Mouse (Mus musculus): Measurements from ENCODE around the gene Nxn. TPM values are rescaled to one million over a fixed set of nuclear protein-coding genes. Genes with fewer than 3 reads are reported as not detected.

Gene Nxn
- polyA plus RNA-seq, 1 experiment, result 10.6 TPM

GRCm38 (mm10) chr11:76242901-76243810 lies 155.8 kb downstream of the Nxn start, which contains the start of the genes Mrm3 and Glod4:
Gene Mrm3, plus strand, starts transcription at chr11:76243715.
Gene Glod4, minus strand, starts transcription at chr11:76243725.
- TF ChIP-seq POLR2A (IDR thresholded peaks at IDR 0.05; ENCODE audit: low read depth, low read length), result no peak
- no peak for TF ChIP-seq CTCF (conservative IDR thresholded peaks at IDR 0.05; ENCODE audit: insufficient read depth, insufficient read length, low read depth, low read length)
- under 1% methylated on average over 61 of the region's 61 CpGs for WGBS

GRCm38 (mm10) chr11:76239750-76240149 lies 159.2 kb downstream of the Nxn start:
- no peak overlapping the region for H3K27ac ChIP-seq (ENCODE audit: insufficient read depth, low read depth, low read length)
- no peak for DNase-seq
- no peak for TF ChIP-seq CTCF (conservative IDR thresholded peaks at IDR 0.05; ENCODE audit: insufficient read depth, insufficient read length, low read depth, low read length)
- no peak for TF ChIP-seq POLR2A (IDR thresholded peaks at IDR 0.05; ENCODE audit: low read depth, low read length)
- H3K4me3 ChIP-seq (ENCODE audit: insufficient read depth, low read depth, low read length), result no peak overlapping the region
- peaks cover 9% of the 10 kb centered on the region; the same call in 1 of the 2 replicates for H3K4me1 ChIP-seq (ENCODE audit: control insufficient read depth, insufficient read depth, low read length)
- 95% methylated on average over 2 of the region's 2 CpGs for whole genome bisulfite sequencing
- no peaks in the 10 kb centered on the region; the same call in none of the 2 replicates for H3K36me3 ChIP-seq (ENCODE audit: control insufficient read depth, insufficient read depth, low read length)
- no peaks in the 10 kb centered on the region for H3K27me3 ChIP-seq (replicated peaks; ENCODE audit: control insufficient read depth, insufficient read depth, low read length)

More at GRCm38 (mm10) chr11:76242901-76243810, 155.8 kb downstream of the Nxn start, which contains the start of the genes Mrm3 and Glod4:
- no peak within 1 kb of the TSS for H3K27ac ChIP-seq (ENCODE audit: insufficient read depth, low read depth, low read length)
- no peaks in the 10 kb centered on the region; the same call in 1 of the 2 replicates for H3K36me3 ChIP-seq (ENCODE audit: control insufficient read depth, insufficient read depth, low read length)
- H3K4me1 ChIP-seq (ENCODE audit: control insufficient read depth, insufficient read depth, low read length), result peaks cover 9% of the 10 kb centered on the region; the same call in 1 of the 2 replicates
- peak; percentile 94 for DNase-seq
- H3K4me3 ChIP-seq (ENCODE audit: insufficient read depth, low read depth, low read length), result peak within 1 kb of the TSS; percentile 91
- no peaks in the 10 kb centered on the region for H3K27me3 ChIP-seq (replicated peaks; ENCODE audit: control insufficient read depth, insufficient read depth, low read length)

GRCm38 (mm10) chr11:76236136-76236535 lies 162.8 kb downstream of the Nxn start:
- Histone ChIP-seq H3K4me3 (ENCODE audit: insufficient read depth, low read depth, low read length) (no peak overlapping the region), H3K27me3 (replicated peaks; ENCODE audit: control insufficient read depth, insufficient read depth, low read length) (no peaks in the 10 kb centered on the region), H3K36me3 (ENCODE audit: control insufficient read depth, insufficient read depth, low read length) (peaks cover 6% of the 10 kb centered on the region), H3K4me1 (ENCODE audit: control insufficient read depth, insufficient read depth, low read length) (no peaks in the 10 kb centered on the region), H3K27ac (ENCODE audit: insufficient read depth, low read depth, low read length) (no peak overlapping the region)
- DNase-seq, result no peak
- 90% methylated on average over 3 of the region's 3 CpGs for WGBS
- TF ChIP-seq POLR2A (IDR thresholded peaks at IDR 0.05; ENCODE audit: low read depth, low read length), result no peak
- no peak for TF ChIP-seq CTCF (conservative IDR thresholded peaks at IDR 0.05; ENCODE audit: insufficient read depth, insufficient read length, low read depth, low read length)

GRCm38 (mm10) chr11:76225051-76225450 lies 173.9 kb downstream of the Nxn start:
- Histone ChIP-seq H3K4me3 (ENCODE audit: insufficient read depth, low read depth, low read length) (no peak overlapping the region), H3K36me3 (ENCODE audit: control insufficient read depth, insufficient read depth, low read length) (no peaks in the 10 kb centered on the region; the same call in 1 of the 2 replicates), H3K4me1 (ENCODE audit: control insufficient read depth, insufficient read depth, low read length) (no peaks in the 10 kb centered on the region), H3K27ac (ENCODE audit: insufficient read depth, low read depth, low read length) (no peak overlapping the region), H3K27me3 (replicated peaks; ENCODE audit: control insufficient read depth, insufficient read depth, low read length) (no peaks in the 10 kb centered on the region)
- TF ChIP-seq CTCF (conservative IDR thresholded peaks at IDR 0.05; ENCODE audit: insufficient read depth, insufficient read length, low read depth, low read length) (no peak), POLR2A (IDR thresholded peaks at IDR 0.05; ENCODE audit: low read depth, low read length) (no peak)
- no peak for DNase-seq

- H3K4me3 ChIP-seq (ENCODE audit: insufficient read depth, low read depth, low read length), result no peak overlapping the region
- H3K4me1 ChIP-seq (ENCODE audit: control insufficient read depth, insufficient read depth, low read length), result no peaks in the 10 kb centered on the region
- no peak for TF ChIP-seq POLR2A (IDR thresholded peaks at IDR 0.05; ENCODE audit: low read depth, low read length)
- TF ChIP-seq CTCF (conservative IDR thresholded peaks at IDR 0.05; ENCODE audit: insufficient read depth, insufficient read length, low read depth, low read length), result no peak
- WGBS, result 91% methylated on average over 5 of the region's 5 CpGs
- no peak for DNase-seq
- no peaks in the 10 kb centered on the region; the same call in 1 of the 2 replicates for H3K36me3 ChIP-seq (ENCODE audit: control insufficient read depth, insufficient read depth, low read length)
- H3K27me3 ChIP-seq (replicated peaks; ENCODE audit: control insufficient read depth, insufficient read depth, low read length), result no peaks in the 10 kb centered on the region
- no peak overlapping the region for H3K27ac ChIP-seq (ENCODE audit: insufficient read depth, low read depth, low read length)
Observed at GRCm38 (mm10) chr11:76224631-76225030, 174.3 kb downstream of the Nxn start.

GRCm38 (mm10) chr11:76217390-76217800 lies 181.5 kb downstream of the Nxn start, which contains the start of the genes Dbil5 and Gemin4:
Gene Dbil5, plus strand, starts transcription at chr11:76217608.
Gene Gemin4, minus strand, starts transcription at chr11:76217664.
- H3K27me3 ChIP-seq (replicated peaks; ENCODE audit: control insufficient read depth, insufficient read depth, low read length), result no peaks in the 10 kb centered on the region
- H3K4me3 ChIP-seq (ENCODE audit: insufficient read depth, low read depth, low read length), result peak within 1 kb of the TSS; percentile 78
- H3K27ac ChIP-seq (ENCODE audit: insufficient read depth, low read depth, low read length), result peak within 1 kb of the TSS; percentile 58
- no peaks in the 10 kb centered on the region for H3K4me1 ChIP-seq (ENCODE audit: control insufficient read depth, insufficient read depth, low read length)
- peak; percentile 98 for DNase-seq
- H3K36me3 ChIP-seq (ENCODE audit: control insufficient read depth, insufficient read depth, low read length), result no peaks in the 10 kb centered on the region
- under 1% methylated on average over 35 of the region's 35 CpGs for WGBS
- TF ChIP-seq CTCF (conservative IDR thresholded peaks at IDR 0.05; ENCODE audit: insufficient read depth, insufficient read length, low read depth, low read length) (peak; percentile 98; the same call in 1 of the 2 replicates), POLR2A (IDR thresholded peaks at IDR 0.05; ENCODE audit: low read depth, low read length) (peak; percentile 68)

Measured in kidney, adult 2 months (tissue).